Mouse (Mus musculus) CD4-positive helper T cell, adult 2 months (primary cell): ENCODE results near the gene Cpne7.

Experiments
- DNase-seq: peaks from one replicate; pipeline ENCODE4 v3.0.0-alpha.2; 2012; ENCODE audit warnings: low read depth, missing footprints, low spot score

Cpne7 gene

GRCm38 (mm10) chr8:123113908-123114469, 3.2 kb upstream of the Cpne7 start:
- peak; percentile 51 for DNase-seq

DNA sequence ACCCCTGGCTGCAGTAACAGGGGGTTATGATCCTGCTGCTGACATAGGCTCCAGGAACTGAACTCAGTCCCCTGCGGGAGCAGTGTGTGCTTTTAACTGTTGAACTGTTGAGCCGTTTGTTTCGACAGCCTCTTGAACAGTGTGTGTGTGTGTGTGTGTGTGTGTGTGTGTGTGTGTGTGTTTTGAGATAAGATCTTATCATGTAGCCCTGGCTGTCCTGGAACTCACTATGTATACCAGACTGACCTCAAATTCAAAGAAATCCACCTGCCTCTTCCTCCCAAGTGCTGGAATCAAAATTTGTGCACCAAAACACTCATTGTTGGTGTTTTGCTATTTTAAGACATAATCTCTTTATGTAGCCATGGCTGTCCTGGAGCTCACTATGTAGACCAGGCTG, 2.5 kb upstream of the Cpne7 start:
- DNase-seq: peak; percentile 36

DNA sequence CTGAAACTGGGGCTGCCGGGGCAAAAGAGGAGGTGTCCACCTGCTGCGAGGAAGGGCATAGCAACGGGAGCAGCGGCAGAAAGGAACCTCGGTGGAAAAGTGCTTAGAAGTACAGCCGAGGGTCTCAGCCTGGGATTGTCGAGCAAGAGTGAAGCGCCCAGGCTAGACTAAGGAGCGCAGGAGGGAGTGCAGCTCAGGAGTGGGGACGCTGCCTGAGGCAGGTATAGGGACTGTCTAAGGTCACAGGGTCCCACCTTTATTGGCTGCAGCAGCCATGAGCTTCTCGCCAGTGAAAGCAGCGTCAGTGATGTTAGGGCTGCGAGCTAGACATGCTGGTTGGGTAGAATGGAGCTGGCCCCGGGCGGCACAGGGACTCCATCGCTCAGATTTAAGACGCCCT, 570 bp downstream of the Cpne7 start:
- no peak for DNase-seq

GRCm38 (mm10) chr8:123122059-123122458, 4.9 kb downstream of the Cpne7 start:
- DNase-seq: no peak

- DNase-seq: no peak
These were observed 5.5 kb downstream of the Cpne7 start for GRCm38 (mm10) chr8:123122670-123123069.

GRCm38 (mm10) chr8:123126193-123126816, 9.1 kb downstream of the Cpne7 start:
- peak; percentile 21 for DNase-seq

GRCm38 (mm10) chr8:123131041-123131440, 13.9 kb downstream of the Cpne7 start:
- no peak for DNase-seq

- DNase-seq: no peak
These were observed 15.8 kb downstream of the Cpne7 start for GRCm38 (mm10) chr8:123132953-123133352.

GRCm38 (mm10) chr8:123134149-123134713, 17.1 kb downstream of the Cpne7 start:
- DNase-seq: no peak

- DNase-seq: no peak
These were observed 18.2 kb downstream of the Cpne7 start for GRCm38 (mm10) chr8:123135406-123135805.

GRCm38 (mm10) chr8:123135806-123136205, 18.6 kb downstream of the Cpne7 start:
- DNase-seq: no peak

DNA sequence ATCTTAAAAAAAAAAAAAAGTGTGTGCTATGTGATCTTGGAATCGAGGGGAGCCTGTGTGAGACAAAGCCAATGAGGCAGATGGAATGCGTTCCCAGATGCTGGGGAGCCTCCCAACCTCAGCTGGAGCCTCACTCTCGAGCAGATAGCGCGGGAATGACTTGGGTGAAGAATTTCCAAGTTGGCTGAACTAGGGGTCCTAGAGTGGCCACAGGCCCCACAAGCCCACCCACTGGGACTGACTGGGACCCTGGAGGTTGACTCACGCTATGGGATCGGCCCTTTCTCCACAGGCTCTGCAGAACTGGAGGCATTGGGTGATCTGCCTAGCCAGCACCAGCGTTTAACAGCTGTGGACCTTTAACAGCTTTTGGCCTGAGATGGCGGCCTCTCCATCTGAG, 19.1 kb downstream of the Cpne7 start:
- no peak for DNase-seq

DNA sequence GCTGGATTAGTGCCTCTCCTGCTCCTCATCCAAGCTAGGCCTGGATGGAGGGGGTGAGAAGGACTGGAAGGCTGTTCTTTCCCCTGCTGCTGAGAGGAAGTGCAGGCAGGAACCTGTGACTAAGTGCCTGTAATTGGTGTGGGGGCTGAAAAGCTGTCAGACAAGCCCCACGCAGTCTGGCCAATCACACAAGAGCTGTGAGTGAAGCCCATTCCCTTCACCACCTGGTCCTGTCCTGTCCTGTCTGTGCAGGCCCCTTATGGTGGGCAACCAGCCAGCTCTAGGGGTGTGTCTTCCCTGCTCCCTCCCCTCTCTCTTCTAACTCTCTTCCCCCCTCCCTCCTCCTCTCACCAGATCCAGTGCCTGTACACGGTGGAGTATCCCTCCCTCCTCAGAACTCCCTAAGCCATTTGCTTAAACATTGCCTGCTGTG, 20.5 kb downstream of the Cpne7 start:
- no peak for DNase-seq

- DNase-seq: no peak
These were observed 21.6 kb downstream of the Cpne7 start for GRCm38 (mm10) chr8:123138741-123139140.

GRCm38 (mm10) chr8:123141741-123142462, 24.7 kb downstream of the Cpne7 start:
- DNase-seq: no peak

- DNase-seq: peak; percentile 49
These were observed 28.1 kb downstream of the Cpne7 start for GRCm38 (mm10) chr8:123145279-123145678.

- no peak for DNase-seq
These were observed 29.2 kb downstream of the Cpne7 start for GRCm38 (mm10) chr8:123146390-123146789.

DNA sequence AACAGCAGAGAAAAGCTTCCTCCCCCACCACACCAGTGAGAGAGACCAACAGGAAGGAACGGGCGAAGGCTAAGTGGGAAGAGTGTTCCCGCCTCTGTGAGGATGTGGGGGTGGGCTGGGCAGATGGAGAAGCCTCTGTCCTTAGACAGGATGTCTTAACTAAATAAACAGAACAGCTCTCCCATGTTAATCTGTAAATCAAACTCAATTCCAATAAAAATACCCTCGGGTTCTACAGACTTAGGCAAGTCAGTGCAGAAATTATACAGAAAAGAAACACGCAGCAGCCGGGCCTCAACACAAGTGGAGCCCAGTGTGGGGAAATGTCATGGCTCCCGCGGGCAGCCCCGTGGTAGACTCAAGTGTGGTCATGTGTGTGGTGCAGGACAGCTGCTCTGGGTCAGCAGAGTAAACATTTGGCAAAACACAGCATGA, 33.6 kb downstream of the Cpne7 start:
- DNase-seq: no peak

DNA sequence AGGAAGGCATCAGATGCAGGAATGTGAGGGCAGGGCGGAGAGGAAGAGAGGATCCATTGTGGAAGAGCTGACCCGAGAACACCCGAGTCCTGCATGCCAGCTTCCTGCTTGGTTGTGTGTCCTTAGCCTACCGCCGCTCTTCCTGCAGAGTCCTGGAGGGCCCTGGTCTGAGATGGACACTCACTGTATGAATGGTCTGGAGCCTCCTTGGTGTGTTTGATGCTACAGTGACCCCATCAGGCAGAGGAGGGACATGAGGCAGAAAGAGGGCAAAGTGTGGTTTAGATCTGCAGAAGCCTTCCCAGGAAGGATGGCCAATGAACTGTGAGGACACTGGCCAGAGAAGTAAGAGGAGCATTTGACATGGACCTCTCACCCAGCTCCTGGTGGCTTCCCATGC, 38.0 kb downstream of the Cpne7 start:
- no peak for DNase-seq

DNA sequence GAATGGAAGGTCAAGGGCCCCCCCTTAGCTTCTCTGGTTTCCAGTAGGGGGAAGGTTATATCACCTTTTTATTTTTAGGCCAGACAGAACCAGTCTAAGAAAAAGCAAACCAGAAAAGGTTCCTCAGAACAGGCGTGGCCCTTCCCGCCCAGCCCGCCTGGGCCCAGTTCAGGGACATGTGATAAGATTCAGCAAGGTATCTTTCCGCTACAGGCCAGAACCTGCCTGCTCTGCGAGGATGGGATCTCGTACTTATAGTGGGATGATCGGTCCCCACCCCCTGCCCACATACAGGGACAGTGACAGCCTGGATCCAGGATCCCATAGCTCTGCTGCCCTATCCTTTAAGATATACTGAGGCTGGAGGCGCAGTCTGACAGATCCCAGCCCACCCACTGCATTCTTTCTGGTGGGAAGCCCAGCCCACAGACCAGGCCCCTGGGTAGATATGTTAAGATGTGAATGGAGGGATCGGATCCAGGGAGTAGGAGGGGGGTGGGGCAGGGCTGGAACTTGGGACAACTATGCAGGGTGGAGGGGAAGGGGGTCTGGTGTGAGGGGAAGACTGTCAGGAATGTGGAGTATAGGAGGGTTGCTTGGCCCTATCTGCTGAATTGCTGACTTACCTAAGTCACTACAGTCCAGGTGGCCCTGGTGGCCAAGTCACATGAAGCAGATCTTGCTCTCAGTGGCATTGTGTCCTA, 39.0 kb downstream of the Cpne7 start:
- no peak for DNase-seq

- no peak for DNase-seq
These were observed 40.8 kb downstream of the Cpne7 start, which contains the start of gene Sult5a1 for GRCm38 (mm10) chr8:123157888-123158465. Gene Sult5a1, minus strand, starts transcription at chr8:123158315.
